Mouse (Mus musculus) CD4-positive, CD25-positive, alpha-beta regulatory T cell, adult 2 months (primary cell): ENCODE measurements around the gene Plekhh3.

Source experiments
- DNase-seq: peaks from one replicate; pipeline ENCODE4 v3.0.0-alpha.2; 2012; ENCODE audit warnings: low read depth, low spot score

The Plekhh3 gene

GRCm38 (mm10) chr11:101186526-101187247 is 15.5 kb upstream of the Plekhh3 start:
- no peak for DNase-seq

DNA sequence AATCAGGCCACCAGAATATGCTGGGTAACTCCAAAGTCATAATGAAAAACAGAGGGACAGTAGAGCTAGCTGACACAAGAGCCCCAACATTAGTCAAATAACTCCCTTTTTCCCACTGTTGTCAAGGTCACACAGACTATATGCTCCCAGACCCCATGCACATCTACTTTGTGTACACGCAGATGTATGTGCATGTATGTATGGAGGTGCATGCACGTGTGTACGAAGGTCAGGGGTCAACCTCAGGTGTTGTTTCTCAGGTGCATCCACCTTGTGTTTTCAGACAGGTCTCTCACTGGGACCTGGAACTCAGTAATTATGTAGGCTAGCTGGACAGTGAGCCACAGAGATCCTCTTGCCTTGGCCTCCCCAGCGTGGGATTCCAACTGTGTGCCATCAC is 14.3 kb upstream of the Plekhh3 start:
- DNase-seq: no peak

GRCm38 (mm10) chr11:101184984-101185383 is 13.8 kb upstream of the Plekhh3 start:
- DNase-seq: no peak

GRCm38 (mm10) chr11:101182771-101183517 is 11.8 kb upstream of the Plekhh3 start:
- no peak for DNase-seq

- DNase-seq: no peak
Observed at GRCm38 (mm10) chr11:101181961-101182360, 10.8 kb upstream of the Plekhh3 start.

DNA sequence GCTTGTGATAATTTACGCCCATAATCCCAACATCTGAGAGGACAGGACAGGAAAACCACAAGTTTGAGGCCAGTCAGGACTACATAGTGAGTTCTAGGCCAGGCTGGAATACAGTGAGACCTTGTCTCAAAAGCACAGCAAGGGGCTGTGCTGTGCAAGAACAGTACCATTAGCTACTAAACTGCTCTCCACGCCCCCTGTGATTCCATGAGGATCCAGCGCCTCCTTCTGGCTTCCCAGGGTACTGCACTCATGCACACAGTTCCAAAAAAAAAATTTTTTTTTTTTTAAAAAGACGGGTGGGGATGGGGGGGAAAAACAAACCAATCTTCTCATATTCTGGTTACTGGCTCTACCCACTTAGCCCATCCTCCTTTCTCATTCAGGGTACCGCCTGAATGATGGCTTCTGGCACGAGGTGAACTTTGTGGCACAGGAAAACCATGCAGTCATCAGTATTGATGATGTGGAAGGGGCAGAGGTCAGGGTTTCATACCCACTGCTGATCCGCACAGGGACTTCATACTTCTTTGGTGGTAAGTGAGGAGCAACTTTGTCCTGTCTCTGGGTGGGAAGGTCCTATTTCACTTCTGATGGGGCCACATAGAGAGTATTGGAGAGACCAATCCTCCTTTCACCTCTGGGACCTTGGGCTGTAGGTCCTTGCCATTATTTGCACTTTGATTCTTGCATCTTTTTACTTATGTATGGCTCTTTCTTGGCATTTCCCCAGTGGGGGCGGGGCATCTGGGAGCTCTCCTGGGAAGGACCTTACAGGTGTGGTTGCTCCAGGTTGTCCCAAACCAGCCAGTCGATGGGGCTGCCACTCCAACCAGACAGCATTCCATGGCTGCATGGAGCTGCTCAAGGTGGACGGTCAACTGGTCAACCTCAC is 9.9 kb upstream of the Plekhh3 start:
- peak; percentile 65 for DNase-seq

GRCm38 (mm10) chr11:101180261-101180660 is 9.1 kb upstream of the Plekhh3 start:
- DNase-seq: no peak

DNA sequence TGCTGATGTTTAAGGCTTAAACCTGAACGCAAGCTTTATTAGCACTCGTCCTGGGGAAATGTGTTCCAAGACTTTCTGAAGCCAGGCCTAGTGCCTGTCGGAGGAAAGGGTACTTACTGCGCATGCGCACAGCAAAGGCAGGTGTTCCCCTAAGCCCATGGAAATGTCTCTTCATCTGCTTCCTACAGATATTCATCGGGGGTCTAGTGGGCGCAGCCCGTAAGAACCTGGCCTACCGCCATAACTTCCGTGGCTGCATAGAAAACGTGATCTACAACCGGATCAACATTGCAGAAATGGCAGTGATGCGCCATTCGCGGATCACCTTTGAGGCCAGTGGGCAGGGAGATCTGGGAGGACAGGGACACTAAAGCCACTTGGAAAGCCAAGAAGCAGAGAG is 8.2 kb upstream of the Plekhh3 start:
- no peak for DNase-seq

- no peak for DNase-seq
Observed at GRCm38 (mm10) chr11:101178061-101179058, 7.2 kb upstream of the Plekhh3 start.

DNA sequence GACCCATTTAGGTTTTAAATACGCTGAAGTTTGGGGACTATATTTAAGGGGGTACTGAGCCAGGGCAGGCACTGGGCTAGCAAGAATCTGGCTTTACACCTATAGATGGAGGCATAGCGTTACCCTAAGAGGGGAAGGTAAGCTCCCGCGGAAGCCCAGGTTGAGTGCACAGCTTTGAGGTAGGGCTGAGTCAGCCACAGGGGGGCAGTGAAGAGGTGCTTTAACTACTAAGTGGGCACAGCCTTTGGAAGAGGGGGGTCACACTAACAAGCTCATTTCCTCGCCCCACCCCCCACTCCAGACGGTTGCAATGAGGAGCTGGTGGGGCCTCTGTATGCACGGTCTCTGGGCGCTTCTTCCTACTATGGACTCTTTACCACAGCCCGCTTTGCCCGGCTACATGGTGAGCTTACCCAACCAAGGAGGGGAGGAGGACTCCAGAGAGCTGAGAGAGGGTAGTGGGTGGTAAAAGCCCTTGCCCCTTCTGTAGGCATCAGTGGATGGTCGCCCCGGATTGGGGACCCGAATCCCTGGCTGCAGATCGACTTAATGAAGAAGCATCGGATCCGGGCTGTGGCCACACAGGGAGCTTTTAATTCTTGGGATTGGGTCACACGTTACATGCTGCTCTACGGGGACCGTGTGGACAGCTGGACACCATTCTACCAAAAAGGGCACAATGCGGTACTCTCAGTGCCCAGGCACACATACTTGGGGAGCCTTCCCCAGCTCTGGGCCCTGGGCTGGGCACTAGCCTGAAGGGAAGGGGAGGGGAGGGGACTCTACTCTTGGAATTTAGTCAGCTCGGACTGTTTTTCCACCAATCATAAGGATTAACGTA is 6.0 kb upstream of the Plekhh3 start:
- peak; percentile 78 for DNase-seq

- DNase-seq: no peak
Observed at GRCm38 (mm10) chr11:101176117-101176691, 5.1 kb upstream of the Plekhh3 start.

- no peak for DNase-seq
Observed at GRCm38 (mm10) chr11:101175636-101176116, 4.5 kb upstream of the Plekhh3 start.

- DNase-seq: peak; percentile 34
Observed at GRCm38 (mm10) chr11:101174851-101175628, 3.9 kb upstream of the Plekhh3 start, which contains the start of gene Ccr10. TSS of gene Ccr10 (minus strand) at chr11:101175443.

- DNase-seq: no peak
Observed at GRCm38 (mm10) chr11:101174389-101174745, 3.2 kb upstream of the Plekhh3 start.

- DNase-seq: peak; percentile 91
Observed at GRCm38 (mm10) chr11:101173631-101174388, 2.7 kb upstream of the Plekhh3 start.

- DNase-seq: peak; percentile 40
Observed at GRCm38 (mm10) chr11:101173112-101173511, 2.0 kb upstream of the Plekhh3 start.

GRCm38 (mm10) chr11:101172434-101172815 is 1.3 kb upstream of the Plekhh3 start:
- DNase-seq: no peak
